Mouse (Mus musculus) neutrophil, adult 5-6 weeks (primary cell): ENCODE data around the gene Tmem145. TPM values are rescaled to one million over a fixed set of nuclear protein-coding genes. Genes with fewer than 3 reads are reported as not detected.

ENCODE experiments used
- ATAC-seq: fragments of 151-379, 151-347 bp; 2 replicates; pipeline ENCODE4 v1.8.0; 2017; ENCODE audit warnings: mild to moderate bottlenecking, moderate TSS enrichment; ENCODE audit not compliant: insufficient number of reproducible peaks, poor library complexity, low FRiP score, severe bottlenecking; ENCODE audit errors: extremely low read depth
- total RNA-seq: library from RNA; stranded (forward); fragments of 200-1000 nt; gene quantifications from 2 replicates; pipeline ENCODE4 v1.2.3, GENCODE M21; 2017

The Tmem145 gene
- total RNA-seq, 1 experiment from 2014 or later = not detected

DNA sequence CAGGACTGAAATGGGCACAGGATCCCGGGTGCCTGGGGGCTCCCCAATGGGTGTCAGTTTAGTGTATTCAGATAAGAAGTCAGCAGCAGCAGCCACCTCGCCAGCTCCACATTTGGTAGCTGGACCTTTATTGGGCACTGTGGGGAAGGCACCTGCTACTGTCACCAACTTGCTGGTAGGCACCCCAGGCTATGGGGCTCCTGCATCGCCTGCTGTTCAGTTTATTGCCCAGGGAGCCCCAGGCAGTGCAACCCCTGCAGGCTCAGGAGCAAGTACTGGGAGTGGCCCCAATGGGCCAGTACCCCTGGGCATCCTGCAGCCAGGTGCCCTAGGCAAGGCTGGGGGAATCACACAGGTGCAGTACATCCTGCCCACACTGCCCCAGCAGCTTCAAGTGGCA, 17.2 kb upstream of the Tmem145 start:
- no peak for ATAC-seq

DNA sequence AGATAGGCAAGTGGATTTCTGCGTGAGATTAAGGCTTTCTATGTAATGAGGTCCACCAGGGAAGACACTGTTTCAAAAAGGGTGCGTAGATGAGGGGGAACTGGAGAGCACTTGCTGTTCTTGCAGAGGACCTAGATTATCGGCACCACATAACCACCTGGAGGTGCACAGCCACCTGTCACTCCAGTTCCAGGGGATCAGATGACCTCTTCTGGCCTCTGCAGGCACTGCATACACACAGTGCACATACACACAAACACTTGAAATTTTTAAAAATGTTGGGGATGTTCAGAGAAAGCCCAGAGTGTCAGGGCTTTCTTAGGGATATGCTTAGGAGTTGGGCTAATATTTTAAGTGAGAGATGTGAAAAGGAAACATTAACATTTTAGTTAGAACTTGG, 16.0 kb upstream of the Tmem145 start:
- ATAC-seq = no peak

DNA sequence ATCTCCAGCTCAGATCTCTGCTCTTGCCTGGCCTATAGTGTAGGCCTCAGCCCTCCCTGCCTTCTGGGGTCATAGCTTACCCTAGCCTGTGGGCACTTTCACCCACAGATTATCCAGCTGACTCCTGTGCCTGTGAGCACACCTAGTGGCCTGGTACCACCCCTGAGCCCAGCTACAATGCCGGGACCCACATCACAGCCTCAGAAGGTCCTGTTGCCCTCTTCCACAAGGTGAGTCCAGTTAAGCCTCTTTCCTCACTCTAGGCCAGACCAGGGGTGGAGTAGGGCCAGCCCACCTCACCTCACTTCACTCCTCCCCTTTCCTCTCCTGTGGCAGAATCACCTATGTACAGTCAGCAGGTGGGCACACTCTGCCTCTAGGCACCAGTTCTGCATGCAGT, 15.4 kb upstream of the Tmem145 start:
- no peak for ATAC-seq

DNA sequence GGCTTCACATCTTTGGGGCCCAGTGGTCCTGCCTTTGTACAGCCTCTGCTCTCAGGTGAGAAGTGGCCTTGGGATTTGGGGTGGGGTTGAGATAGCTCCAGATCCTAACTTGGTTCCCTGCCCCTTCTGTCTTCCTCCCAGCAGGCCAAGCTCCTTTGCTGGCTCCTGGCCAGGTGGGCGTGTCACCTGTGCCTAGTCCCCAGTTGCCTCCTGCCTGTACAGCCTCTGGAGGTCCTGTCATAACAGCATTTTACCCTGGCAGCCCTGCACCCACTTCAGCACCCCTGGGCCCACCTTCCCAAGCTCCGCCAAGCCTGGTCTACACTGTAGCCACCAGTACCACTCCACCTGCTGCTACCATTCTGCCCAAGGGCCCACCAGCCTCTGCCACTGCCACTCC, 15.0 kb upstream of the Tmem145 start:
- no peak for ATAC-seq

DNA sequence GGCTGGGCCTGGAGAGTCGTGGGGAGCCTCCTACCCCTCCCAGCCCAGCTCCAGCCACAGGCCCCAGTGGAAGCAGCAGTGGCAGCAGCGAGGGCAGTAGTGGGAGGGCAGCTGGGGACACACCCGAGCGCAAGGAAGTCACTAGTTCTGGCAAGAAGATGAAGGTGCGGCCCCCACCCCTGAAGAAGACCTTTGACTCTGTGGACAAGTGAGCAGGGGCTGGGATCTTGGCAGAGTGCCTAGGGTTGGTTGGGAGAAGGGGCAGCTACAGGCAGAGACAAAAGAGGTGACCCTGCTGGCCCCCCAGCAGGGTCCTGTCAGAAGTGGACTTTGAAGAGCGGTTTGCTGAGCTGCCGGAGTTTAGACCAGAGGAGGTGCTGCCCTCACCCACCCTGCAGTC, 13.8 kb upstream of the Tmem145 start:
- no peak for ATAC-seq

DNA sequence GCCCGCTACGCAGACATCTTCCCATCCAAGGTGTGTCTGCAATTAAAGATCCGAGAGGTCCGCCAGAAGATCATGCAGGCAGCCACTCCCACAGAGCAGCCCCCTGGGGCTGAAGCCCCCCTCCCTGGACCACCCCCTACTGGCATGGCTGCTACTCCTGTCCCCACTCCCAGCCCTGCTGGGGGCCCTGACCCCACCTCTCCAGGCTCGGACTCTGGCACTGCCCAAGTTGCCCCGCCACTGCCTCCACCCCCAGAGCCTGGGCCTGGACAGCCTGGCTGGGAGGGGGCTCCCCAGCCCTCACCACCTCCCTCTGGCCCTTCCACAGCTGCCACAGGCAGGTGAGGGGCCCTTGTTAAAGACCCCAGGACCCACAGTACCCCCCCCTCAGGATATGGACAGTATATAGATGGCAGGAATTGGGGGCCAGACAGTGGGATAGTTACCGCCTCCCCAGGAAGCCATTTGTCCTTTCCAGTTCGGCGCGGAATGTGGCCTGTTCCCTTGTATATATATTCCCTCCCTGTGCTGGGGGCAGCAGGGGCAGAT, 12.6 kb upstream of the Tmem145 start:
- no peak for ATAC-seq

DNA sequence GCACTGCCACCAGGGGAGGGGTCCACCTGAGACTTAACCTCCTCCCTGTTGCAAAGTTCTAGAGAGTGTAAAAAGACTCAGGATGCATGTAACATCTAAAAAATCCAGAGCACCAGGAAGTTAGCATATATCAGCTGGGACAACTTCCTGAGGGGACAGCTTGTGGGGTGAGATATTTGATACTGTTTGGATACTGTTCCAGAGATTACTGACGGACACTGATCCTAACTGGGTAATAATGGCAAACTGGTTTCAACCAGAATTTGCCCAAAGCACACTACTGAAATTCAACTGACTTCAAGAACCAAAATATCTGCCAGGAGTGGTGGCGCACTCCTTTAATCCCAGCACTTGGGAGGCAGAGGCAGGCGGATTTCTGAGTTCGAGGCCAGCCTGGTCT, 11.4 kb upstream of the Tmem145 start:
- ATAC-seq = no peak

DNA sequence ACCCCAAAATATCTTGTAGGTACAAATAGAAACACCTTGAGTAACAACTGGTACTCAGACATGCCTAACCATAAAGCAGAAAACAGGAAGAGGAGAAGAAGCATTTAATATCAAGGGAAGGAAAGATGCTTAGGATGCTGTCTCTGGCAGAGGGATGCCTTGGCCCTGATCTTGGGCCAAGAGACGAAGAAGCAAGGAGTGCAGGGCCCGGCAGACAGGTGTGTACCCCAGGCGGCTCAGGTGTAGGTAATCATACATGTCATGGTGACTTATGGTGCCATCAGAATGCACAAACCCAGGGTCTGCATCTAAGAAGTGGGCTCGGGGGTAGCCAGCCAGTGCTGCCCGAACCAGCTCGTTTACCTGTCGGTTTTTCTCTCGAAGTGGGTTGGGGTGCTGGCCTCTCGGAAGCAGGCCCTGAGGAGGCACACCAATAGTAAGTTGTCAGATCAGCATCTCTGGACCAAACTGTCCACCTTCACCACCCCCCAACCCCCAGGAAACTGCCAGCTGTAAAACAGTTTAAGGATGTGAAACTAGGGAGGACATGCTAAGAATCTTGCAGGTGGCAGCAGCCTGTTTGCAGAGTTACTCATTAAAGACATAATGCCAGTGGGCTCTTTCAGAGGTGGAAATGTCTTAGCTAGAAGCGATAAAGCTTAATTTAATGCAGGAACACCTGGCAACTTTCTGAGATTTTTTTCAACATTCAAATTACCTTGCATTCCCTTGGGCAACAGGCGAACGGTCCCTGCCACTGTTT, 10.8 kb upstream of the Tmem145 start:
- ATAC-seq = peak; percentile 22

DNA sequence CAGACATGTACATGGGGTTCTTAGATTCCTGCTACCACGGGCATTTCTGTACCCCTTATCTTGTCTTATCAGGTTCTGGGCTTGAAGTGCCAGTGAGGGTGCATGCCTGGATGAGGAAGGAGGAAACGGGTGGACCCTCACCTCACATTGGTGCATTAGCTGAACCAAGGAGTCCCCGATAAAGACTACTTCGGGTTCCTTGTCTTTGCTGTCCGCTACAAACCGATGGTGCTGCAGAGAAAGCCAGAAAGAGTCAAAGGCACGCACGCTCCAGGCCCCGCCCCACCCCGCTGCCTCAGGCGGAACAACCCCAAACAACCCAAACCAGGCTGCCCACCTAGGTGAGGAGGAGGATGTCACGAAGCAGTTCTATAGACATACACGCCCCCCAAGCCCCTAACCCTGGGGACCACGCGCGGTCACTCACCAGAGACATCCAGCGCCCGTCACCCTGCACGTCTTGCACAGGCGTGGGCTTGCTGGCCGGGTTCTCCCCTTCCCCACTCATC, 8.9 kb upstream of the Tmem145 start:
- ATAC-seq = peak; percentile 9; the same call in 1 of the 2 replicates

DNA sequence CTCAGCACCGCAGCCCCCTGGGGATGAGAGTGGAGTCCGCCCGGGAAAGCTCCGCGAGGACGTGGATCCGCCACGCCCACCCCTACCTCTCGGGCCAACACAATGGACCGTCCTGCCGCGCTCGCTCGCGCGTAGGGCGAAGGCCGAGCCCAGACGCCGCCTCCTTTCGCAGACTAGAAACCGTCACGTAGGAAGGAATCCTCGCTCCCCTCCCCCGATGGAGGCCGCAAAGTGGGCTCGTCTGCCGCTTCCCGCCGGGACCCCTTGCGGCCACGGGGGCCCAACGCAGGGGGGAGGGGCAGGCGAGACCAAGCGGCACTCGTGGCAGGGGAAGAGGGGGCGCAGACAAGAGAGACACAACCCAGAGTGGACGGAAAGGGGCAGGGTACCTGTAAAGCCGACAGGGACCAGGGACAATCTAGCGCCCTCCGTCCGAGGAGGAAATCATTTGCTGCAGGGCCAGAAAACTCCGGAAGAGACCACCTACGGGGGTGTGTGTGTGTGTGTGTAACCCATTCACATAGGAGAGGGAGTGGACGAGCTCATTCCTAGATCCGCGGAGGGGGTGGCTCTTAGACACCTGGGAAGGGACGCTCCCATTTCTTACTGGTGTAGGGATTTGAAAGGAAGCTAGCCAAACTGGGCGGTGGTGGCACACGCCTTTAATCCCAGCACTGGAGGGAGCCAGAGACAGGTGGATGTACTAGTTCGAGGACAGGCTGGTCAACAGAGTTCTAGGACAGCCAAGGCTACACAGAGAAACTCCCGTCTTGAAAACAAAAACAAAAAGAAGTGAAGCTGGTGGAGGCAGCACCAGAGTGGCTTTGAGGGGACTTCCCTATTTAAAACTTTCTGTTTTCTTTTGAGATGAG, 8.2 kb upstream of the Tmem145 start, which contains the start of gene Pafah1b3:
Gene Pafah1b3, minus strand, starts transcription at position 533 of the 872 bp plus-strand sequence.
- peak; percentile 23; the same call in 1 of the 2 replicates for ATAC-seq

DNA sequence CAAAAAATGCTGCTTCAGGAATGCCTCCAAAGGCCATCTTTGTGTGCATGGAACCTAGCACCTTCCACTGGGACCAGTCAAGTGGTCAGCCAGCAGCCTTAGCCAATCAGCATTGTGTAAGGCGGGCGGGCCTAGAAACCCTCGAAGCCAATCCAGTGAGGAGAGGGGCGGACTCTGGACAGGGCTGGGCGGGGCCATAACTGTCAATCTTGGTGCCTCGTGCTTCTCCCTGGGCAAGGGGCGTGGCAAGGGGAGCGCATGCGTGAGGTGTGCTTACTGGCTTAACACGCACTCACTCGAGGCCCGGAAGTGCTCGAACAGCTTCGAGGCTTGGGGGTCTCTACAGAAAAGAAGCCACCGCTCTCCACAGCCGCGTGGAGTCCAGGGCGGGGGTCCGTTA, 4.8 kb upstream of the Tmem145 start, which contains the start of gene Prr19:
Gene Prr19, plus strand, starts transcription at position 349 of the 400 bp plus-strand sequence.
- ATAC-seq = no peak

DNA sequence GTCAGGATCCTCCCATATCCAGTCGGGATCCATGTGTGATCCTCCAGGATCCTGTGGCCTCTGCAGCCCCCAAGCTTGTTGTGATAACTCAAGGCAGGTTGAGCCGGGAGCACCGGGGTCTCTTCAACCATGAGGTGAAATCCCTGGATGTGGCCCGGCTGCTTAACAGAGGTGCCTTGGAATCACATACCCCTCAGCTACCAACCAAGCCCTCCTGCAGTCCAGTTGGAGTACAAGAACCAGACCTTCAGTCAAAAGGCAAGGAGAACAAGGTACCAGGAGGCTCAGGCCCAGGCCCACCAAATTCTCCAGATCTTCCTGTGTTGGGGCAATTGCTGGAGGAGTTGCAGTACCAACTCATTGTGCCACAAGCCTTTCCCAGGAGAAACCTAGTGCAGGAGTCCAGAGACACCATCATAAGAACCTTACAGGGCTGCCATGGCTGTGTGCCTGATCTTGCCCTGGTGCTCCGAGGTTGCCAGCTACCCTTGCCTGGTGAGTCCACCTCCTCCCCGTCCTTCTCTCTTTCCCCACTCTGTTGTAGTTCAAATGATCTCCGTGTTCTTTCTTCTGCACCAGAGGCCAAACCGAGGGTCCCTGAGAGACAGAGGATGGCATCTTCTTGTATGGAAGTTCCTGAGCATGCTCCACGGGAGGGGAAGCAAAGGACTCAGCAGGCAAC, 2.8 kb upstream of the Tmem145 start:
- no peak for ATAC-seq

DNA sequence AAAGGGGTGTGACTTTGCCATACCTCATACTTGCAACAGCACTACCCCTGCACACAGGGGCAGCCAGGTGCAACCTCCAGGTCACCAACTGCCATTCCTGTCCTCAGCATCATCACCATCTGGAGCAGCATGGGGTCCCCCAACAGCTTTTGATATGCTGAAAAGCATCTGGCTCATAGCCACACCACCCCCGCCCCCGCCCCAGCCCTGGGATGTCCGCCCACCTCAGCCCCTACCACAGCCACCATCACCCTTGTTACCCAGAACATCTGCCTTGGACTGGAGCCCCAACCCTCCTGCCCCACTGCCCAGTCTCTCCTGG, 2.3 kb upstream of the Tmem145 start:
- ATAC-seq = no peak

DNA sequence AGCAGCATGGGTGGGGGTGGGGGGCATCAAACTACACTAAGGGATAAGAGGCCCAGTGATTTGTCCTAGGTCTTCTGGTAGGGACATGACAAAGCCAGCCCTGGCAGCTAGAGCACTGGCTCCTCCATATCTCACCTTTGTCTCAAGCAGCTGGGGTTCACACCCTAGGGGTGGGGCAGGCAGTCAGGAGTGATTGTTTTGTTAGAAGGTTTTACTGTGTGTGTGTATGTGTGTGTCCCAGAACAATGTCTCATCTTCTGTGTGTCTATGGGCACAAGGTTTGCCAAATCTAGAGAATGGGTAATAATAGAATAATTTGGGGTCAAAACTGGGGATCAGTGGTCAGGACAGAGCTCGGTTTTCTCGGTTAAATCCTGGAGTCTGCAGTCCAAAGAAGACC, 425 bp upstream of the Tmem145 start:
- ATAC-seq = no peak

DNA sequence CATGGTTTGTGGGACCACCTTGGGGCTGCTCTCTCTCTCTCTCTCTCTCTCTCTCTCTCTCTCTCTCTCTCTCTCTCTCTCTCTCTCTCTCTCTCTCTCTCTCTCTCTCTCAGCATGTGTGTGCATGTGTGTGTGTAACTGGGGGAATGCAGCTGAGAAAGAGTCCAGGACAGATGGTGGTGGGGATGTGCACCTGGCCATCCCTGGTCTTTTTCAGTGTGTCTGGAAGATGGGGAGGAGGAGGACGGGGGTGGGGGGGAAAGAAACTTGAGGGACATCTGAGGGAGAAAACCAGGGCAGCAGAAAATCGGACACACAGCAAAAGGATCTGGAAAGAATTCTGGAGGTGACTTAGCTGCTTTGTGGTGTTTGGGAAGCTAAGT, 699 bp downstream of the Tmem145 start:
- ATAC-seq = no peak

DNA sequence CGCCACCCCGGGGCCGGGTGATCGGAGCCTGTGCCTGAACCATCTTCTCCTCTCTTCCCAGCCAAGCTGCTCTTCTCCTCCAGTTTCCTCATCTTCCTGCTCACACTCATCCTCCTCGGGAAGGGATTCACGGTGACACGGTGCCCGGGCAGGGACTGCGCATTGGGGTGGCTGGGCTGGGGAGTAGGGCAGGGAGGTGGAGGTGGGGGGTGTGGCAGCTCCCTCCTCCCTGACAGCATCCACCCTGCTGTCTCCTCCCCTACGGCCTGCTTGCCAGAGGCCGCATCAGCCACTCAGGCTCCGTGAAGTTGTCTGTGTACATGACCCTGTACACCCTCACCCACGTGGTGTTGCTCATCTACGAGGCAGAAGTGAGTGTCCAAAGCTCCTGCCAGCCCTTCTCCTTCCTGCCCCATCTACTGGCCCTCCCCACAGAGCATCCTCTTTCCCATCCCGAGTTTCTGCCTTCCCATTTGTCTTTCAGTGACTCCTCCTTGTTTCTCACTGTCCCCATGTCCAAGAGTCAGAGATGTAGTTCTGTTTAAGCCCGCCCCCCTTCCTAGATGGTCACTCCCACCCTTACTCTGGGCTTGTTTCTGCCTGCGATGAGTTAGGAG, 2.9 kb downstream of the Tmem145 start:
- no peak for ATAC-seq

DNA sequence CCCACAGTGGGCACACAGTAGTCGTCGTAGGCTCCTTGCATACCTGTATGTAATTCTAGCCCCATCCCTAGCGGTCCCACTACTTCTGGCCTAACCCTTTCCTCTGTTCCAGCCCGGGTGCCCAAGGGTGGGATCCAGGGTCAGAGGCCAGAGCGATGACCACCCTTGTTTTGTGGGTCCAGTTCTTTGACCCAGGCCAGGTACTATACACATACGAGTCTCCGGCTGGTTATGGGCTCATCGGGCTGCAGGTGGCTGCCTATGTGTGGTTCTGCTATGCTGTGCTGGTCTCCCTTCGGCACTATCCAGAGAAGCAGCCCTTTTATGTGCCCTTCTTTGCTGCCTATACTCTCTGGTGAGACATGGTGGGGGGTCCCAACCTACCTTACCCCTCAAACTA, 3.5 kb downstream of the Tmem145 start:
- ATAC-seq = no peak

DNA sequence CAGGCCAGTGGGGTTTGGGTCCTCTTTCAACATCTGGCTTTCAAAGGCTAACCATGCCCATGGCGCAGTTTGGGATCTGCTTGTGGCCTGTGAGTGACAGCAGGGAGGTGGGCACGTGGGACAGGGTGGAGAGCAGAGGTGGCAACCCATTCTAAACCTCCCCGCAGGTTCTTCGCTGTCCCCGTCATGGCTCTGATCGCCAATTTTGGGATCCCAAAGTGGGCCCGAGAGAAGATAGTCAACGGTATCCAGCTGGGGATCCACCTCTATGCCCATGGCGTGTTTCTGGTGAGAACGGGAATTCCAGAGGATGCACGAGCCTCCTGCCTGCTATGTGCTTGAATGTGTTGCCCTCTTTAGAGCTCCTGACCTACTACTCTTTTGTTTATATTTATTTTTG, 5.3 kb downstream of the Tmem145 start:
- no peak for ATAC-seq

DNA sequence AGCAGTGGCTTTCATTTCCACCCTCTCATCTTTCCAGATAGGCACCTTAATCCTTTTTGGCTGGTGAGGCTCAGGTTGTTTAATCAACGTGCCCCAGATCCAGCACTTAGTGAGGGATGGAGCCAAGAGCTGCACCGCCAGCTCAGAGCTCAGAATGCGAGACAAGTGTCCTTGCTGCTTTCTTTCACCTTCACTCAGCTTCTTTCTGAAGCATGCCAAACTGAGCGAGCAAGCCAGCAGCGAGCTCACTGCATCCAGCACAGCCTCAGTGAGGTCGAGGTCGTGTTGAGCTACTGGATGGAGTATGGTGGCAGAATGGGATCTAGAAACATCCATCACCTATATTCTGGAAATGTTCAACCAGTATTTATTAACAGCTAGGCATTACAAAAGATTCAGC, 7.4 kb downstream of the Tmem145 start:
- no peak for ATAC-seq
